ENCODE assay signal across 15 mouse cellular contexts in the genomic region with DNA sequence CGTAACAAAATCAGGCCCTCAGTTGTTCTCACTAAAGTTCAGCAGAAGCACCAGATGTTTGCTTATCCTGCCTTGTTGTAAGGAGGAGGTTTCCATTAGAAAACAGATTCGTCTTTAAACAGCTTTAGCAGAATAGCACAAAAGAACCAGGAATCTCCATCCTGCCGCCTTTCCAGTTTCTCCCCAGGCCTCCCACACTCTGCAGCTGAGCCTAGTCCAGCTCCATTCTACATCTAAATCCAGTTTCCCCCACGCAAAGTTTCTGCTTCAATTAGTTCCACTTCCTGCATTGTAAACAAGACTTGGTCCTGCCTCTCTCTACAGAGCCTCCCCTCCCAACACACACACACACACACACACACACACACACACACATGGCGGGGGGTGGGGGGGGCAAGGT.
A peak's percentile ranks its signal among the peaks of the same experiment; 100 is the strongest.
DNase-seq lines count a peak whose midpoint lies in the region; ATAC-seq and TF ChIP-seq lines count a peak whose summit lies in the region.
"Had no signal": no experiment of that assay in that cellular context is flagged by ENCODE, and none has a peak within 500 bp of the region (broad histone marks: within the 10 kb centered on the region; RNA-seq: fewer than 3 reads in every experiment).

No protein-coding gene starts in this region.

- no peak for ATAC-seq in heart, embryonic 15.5 days (replicated peaks; ENCODE audit: insufficient number of reproducible peaks, insufficient read depth, low FRiP score, low read depth)
- no peak for ATAC-seq in heart, embryonic 11.5 days (replicated peaks; ENCODE audit: insufficient number of reproducible peaks, low FRiP score, low TSS enrichment)
- no peak for ATAC-seq in embryonic facial prominence, embryonic 15.5 days (ENCODE audit: insufficient number of reproducible peaks, low FRiP score, low TSS enrichment, low read depth)
- no peak for ATAC-seq in hindbrain, postnatal 0 days
- ATAC-seq: CD4-positive, CD25-positive, alpha-beta regulatory T cell, adult 4 months; forebrain, postnatal 0 days; intestine, embryonic 15.5 days had no signal

- H3K9me3 ChIP-seq in heart, embryonic 15.5 days (replicated peaks): no peaks in the 10 kb centered on the region
- no peaks in the 10 kb centered on the region for H3K9me3 ChIP-seq in heart, embryonic 11.5 days (replicated peaks; ENCODE audit: control insufficient read depth, low read length)
- H3K9me3 ChIP-seq in embryonic facial prominence, embryonic 15.5 days (replicated peaks): no peaks in the 10 kb centered on the region
- H3K9me3 ChIP-seq in hindbrain, postnatal 0 days (ENCODE audit: low read length): no peaks in the 10 kb centered on the region
- H3K9me3 ChIP-seq: intestine, embryonic 15.5 days had no signal

- peak overlapping the region; percentile 58 for H3K27ac ChIP-seq in heart, embryonic 15.5 days
- no peak overlapping the region for H3K27ac ChIP-seq in heart, embryonic 11.5 days (ENCODE audit: low read depth, low read length)
- H3K27ac ChIP-seq in embryonic facial prominence, embryonic 15.5 days (replicated peaks): 0 out of 2 replicates have a peak overlapping the region, but pooled peaks have one; percentile 28
- H3K27ac ChIP-seq in hindbrain, postnatal 0 days: no peak overlapping the region
- H3K27ac ChIP-seq: intestine, embryonic 15.5 days had no signal

- H3K27me3 ChIP-seq in heart, embryonic 15.5 days: no peaks in the 10 kb centered on the region
- no peaks in the 10 kb centered on the region for H3K27me3 ChIP-seq in heart, embryonic 11.5 days (ENCODE audit: control insufficient read depth, insufficient read depth, low read length)
- no peaks in the 10 kb centered on the region for H3K27me3 ChIP-seq in embryonic facial prominence, embryonic 15.5 days
- no peaks in the 10 kb centered on the region for H3K27me3 ChIP-seq in hindbrain, postnatal 0 days (ENCODE audit: insufficient read depth, low read length)
- H3K27me3 ChIP-seq: intestine, embryonic 15.5 days had no signal

- no peak overlapping the region for H3K4me3 ChIP-seq in heart, embryonic 15.5 days
- no peak overlapping the region for H3K4me3 ChIP-seq in heart, embryonic 11.5 days (ENCODE audit: low read depth, low read length)
- H3K4me3 ChIP-seq in embryonic facial prominence, embryonic 15.5 days (replicated peaks): no peak overlapping the region
- no peak overlapping the region for H3K4me3 ChIP-seq in hindbrain, postnatal 0 days (ENCODE audit: low read length)
- H3K4me3 ChIP-seq: intestine, embryonic 15.5 days; myocyte had no signal

- H3K36me3 ChIP-seq in heart, embryonic 15.5 days: no peaks in the 10 kb centered on the region
- no peaks in the 10 kb centered on the region for H3K36me3 ChIP-seq in heart, embryonic 11.5 days (ENCODE audit: control insufficient read depth, insufficient read depth, low read length)
- no peaks in the 10 kb centered on the region for H3K36me3 ChIP-seq in embryonic facial prominence, embryonic 15.5 days
- H3K36me3 ChIP-seq in hindbrain, postnatal 0 days (ENCODE audit: insufficient read depth, low read length): no peaks in the 10 kb centered on the region
- H3K36me3 ChIP-seq: intestine, embryonic 15.5 days had no signal

- no peak overlapping the region for H3K9ac ChIP-seq in heart, embryonic 15.5 days
- H3K9ac ChIP-seq in heart, embryonic 11.5 days (ENCODE audit: low read depth, low read length): no peak overlapping the region
- no peak overlapping the region for H3K9ac ChIP-seq in embryonic facial prominence, embryonic 15.5 days
- H3K9ac ChIP-seq in hindbrain, postnatal 0 days (replicated peaks; ENCODE audit: low read length): no peak overlapping the region
- H3K9ac ChIP-seq: forebrain, postnatal 0 days; intestine, embryonic 15.5 days; lung, embryonic 14.5 days had no signal

- no peaks in the 10 kb centered on the region for H3K4me1 ChIP-seq in heart, embryonic 15.5 days (replicated peaks)
- H3K4me1 ChIP-seq in heart, embryonic 11.5 days (ENCODE audit: control insufficient read depth, insufficient read depth, low read length): no peaks in the 10 kb centered on the region
- H3K4me1 ChIP-seq in embryonic facial prominence, embryonic 15.5 days: 0 out of 2 replicates have a peak, but pooled peaks cover 9% of the 10 kb centered on the region
- no peaks in the 10 kb centered on the region for H3K4me1 ChIP-seq in hindbrain, postnatal 0 days (ENCODE audit: insufficient read depth, low read length)
- H3K4me1 ChIP-seq: intestine, embryonic 15.5 days had no signal

- no peak for TF ChIP-seq CTCF in hindbrain, postnatal 0 days (IDR thresholded peaks at IDR 0.05; ENCODE audit: low read depth)

- no peak overlapping the region for H3K4me2 ChIP-seq in heart, embryonic 15.5 days
- H3K4me2 ChIP-seq in heart, embryonic 11.5 days: no peak overlapping the region
- H3K4me2 ChIP-seq in embryonic facial prominence, embryonic 15.5 days (replicated peaks): no peak overlapping the region
- no peak overlapping the region for H3K4me2 ChIP-seq in hindbrain, postnatal 0 days (ENCODE audit: low read depth, low read length)
- H3K4me2 ChIP-seq: intestine, embryonic 15.5 days; lung, embryonic 14.5 days had no signal

- WGBS in heart, embryonic 15.5 days: 47% methylated on average over 5 of the region's 5 CpGs
- WGBS in heart, embryonic 11.5 days (ENCODE audit: insufficient replicate concordance): 71% methylated on average over 5 of the region's 5 CpGs
- WGBS in embryonic facial prominence, embryonic 15.5 days: 36% methylated on average over 5 of the region's 5 CpGs
- 51% methylated on average over 5 of the region's 5 CpGs for WGBS in hindbrain, postnatal 0 days

- peak; percentile 4 to 16 for DNase-seq in left cerebral cortex, adult 18-20 months (ENCODE audit: low spot score in 2 of 2)
- no peak for DNase-seq in left cerebral cortex, adult 11 months (ENCODE audit: low spot score)
- DNase-seq in B cell, adult 2 months: peak; percentile 22 to 24
- DNase-seq in hindbrain, postnatal 0 days (ENCODE audit: low spot score): no peak
- no peak for DNase-seq in natural killer cell, adult 2 months (ENCODE audit: low spot score in 2 of 2)
- DNase-seq: adrenal gland, adult 2 months; forebrain, postnatal 0 days; heart, postnatal 14 days; lung, embryonic 14.5 days had no signal

Comparison
In these comparisons a context has a peak if more than half of its experiments do, and no peak if none do; other contexts are left out.
1. H3K27ac ChIP-seq: peak in heart, embryonic 15.5 days (single experiment) and embryonic facial prominence, embryonic 15.5 days (single experiment); none in heart, embryonic 11.5 days (single experiment) and hindbrain, postnatal 0 days (single experiment).
2. DNase-seq: peak in left cerebral cortex, adult 18-20 months (2 of 2) and B cell, adult 2 months (2 of 2); none in left cerebral cortex, adult 11 months (single experiment), hindbrain, postnatal 0 days (single experiment) and natural killer cell, adult 2 months (0 of 2).